Comparison of ENCODE assay signal across 8 mouse cellular contexts in genomic region chr9:74870960-74871688, GRCm38 (mm10). TPM values are rescaled to one million over a fixed set of nuclear protein-coding genes. Genes with fewer than 3 reads are reported as not detected.
DNase-seq lines count a peak whose midpoint lies in the region; ATAC-seq and TF ChIP-seq lines count a peak whose summit lies in the region.

No protein-coding gene starts in this region.

- peak; percentile 30 for DNase-seq in heart, postnatal 0 days (ENCODE audit: low spot score)
- DNase-seq in heart, postnatal 25 days (ENCODE audit: low spot score) = no peak
- DNase-seq in ES-CJ7 (ENCODE audit: low read depth, low spot score) = peak; percentile 73
- peak; percentile 90 for DNase-seq in brain, embryonic 14.5 days (ENCODE audit: low read depth)
- peak; percentile 67 to 74 for DNase-seq in layer of hippocampus, postnatal 36 days
- DNase-seq in midbrain, postnatal 0 days (ENCODE audit: low spot score) = peak; percentile 89
- DNase-seq in thymus, postnatal 4 days = peak; percentile 71

- H3K9me3 ChIP-seq in heart, postnatal 0 days (replicated peaks; ENCODE audit: control insufficient read depth, low read length) = no peaks in the 10 kb centered on the region
- no peaks in the 10 kb centered on the region for H3K9me3 ChIP-seq in midbrain, postnatal 0 days (ENCODE audit: low read length)

- H3K4me2 ChIP-seq in heart, postnatal 0 days (ENCODE audit: low read depth, low read length) = no peak overlapping the region
- no peak overlapping the region for H3K4me2 ChIP-seq in midbrain, postnatal 0 days (ENCODE audit: low read depth, low read length, poor library complexity, severe bottlenecking)

- WGBS in heart, postnatal 0 days = 17% methylated on average over 13 of the region's 13 CpGs
- 18% methylated on average over 13 of the region's 13 CpGs for WGBS in midbrain, postnatal 0 days

- no peak for TF ChIP-seq POLR2A in brain, embryonic 14.5 days (IDR thresholded peaks at IDR 0.05; ENCODE audit: borderline replicate concordance, extremely low read depth, insufficient read depth, insufficient read length, poor library complexity, severe bottlenecking)

- no peak overlapping the region for H3K9ac ChIP-seq in heart, postnatal 0 days (replicated peaks; ENCODE audit: low read depth, low read length)
- no peak overlapping the region for H3K9ac ChIP-seq in midbrain, postnatal 0 days (replicated peaks; ENCODE audit: low read length, poor library complexity, severe bottlenecking)

- H3K4me3 ChIP-seq in heart, postnatal 0 days (ENCODE audit: low read depth, low read length) = no peak overlapping the region
- no peak overlapping the region for H3K4me3 ChIP-seq in midbrain, postnatal 0 days (ENCODE audit: low read depth, low read length)

- H3K27me3 ChIP-seq in heart, postnatal 0 days (ENCODE audit: control insufficient read depth, insufficient read depth, low read length) = peaks cover 50% of the 10 kb centered on the region
- H3K27me3 ChIP-seq in midbrain, postnatal 0 days (ENCODE audit: insufficient read depth, low read length) = peaks cover 23% of the 10 kb centered on the region

- intact Hi-C loops in heart, postnatal 25 days (cut with DNase I) = loop anchor here (1.0 to 2.0 kb wide), 2 partner anchors 585 to 728 kb away; no protein-coding TSS in a partner anchor

- TF ChIP-seq EP300 in heart, postnatal 0 days (IDR thresholded peaks at IDR 0.05; ENCODE audit: low read depth) = no peak

- H3K4me1 ChIP-seq in heart, postnatal 0 days (ENCODE audit: control insufficient read depth, insufficient read depth) = no peaks in the 10 kb centered on the region
- peaks cover 4% of the 10 kb centered on the region; the same call in 1 of the 2 replicates for H3K4me1 ChIP-seq in midbrain, postnatal 0 days (ENCODE audit: insufficient read depth, low read length)

- no peaks in the 10 kb centered on the region for H3K36me3 ChIP-seq in heart, postnatal 0 days (replicated peaks; ENCODE audit: control insufficient read depth, insufficient read depth, low read length)
- no peaks in the 10 kb centered on the region for H3K36me3 ChIP-seq in midbrain, postnatal 0 days (ENCODE audit: insufficient read depth, low read length)

- no peak for ATAC-seq in heart, postnatal 0 days (ENCODE audit: insufficient read depth, low read depth)
- peak; percentile 86 for ATAC-seq in granulocyte monocyte progenitor cell, adult 5-6 weeks (replicated peaks; ENCODE audit: poor library complexity, severe bottlenecking)
- ATAC-seq in midbrain, postnatal 0 days (ENCODE audit: low FRiP score) = no peak

- peak; percentile 81 for TF ChIP-seq CTCF in heart, postnatal 0 days (IDR thresholded peaks at IDR 0.05; ENCODE audit: low read depth)
- peak; percentile 92 for TF ChIP-seq CTCF in brain, embryonic 14.5 days (IDR thresholded peaks at IDR 0.05; ENCODE audit: borderline replicate concordance, extremely low read depth, insufficient read depth, insufficient read length)
- peak; percentile 96 for TF ChIP-seq CTCF in midbrain, postnatal 0 days (IDR thresholded peaks at IDR 0.05)

- no peak overlapping the region for H3K27ac ChIP-seq in heart, postnatal 0 days (ENCODE audit: low read depth)
- H3K27ac ChIP-seq in midbrain, postnatal 0 days (ENCODE audit: low read depth, low read length) = no peak overlapping the region

RNA-seq across cellular contexts. Expression of gene Onecut1, which starts 9.4 kb away (rescaled TPM):
- total RNA-seq in heart, postnatal 0 days (2014; rRNA removed; ENCODE audit: low replicate concordance) = not detected in 2 replicates
- 0.03 TPM in 1 of 2 replicates, not detected in the other for polyA plus RNA-seq in heart, postnatal 0 days (2015; fragmentation: Nextera tagmentation; extraction: Ambion mirVana)
- not detected for total RNA-seq in heart, postnatal 25 days (2021)
- polyA plus RNA-seq in brain, embryonic 14.5 days (2012; rRNA removed) = 2.2 and 5.8 TPM in 2 replicates
- not detected in 2 replicates for total RNA-seq in granulocyte monocyte progenitor cell, adult 5-6 weeks (2014; fragmentation: Nextera tagmentation)
- not detected in 2 replicates for total RNA-seq in granulocyte monocyte progenitor cell, adult 5-6 weeks (2017)
- total RNA-seq in layer of hippocampus, postnatal 36 days (2021) = 1 to 10 TPM in 1 of 2 experiments, under 1 TPM in 1; 0.35 to 1.1 TPM
- total RNA-seq in midbrain, postnatal 0 days (2014; rRNA removed) = 7.5 and 8.4 TPM in 2 replicates
- 3.8 and 5.0 TPM in 2 replicates for polyA plus RNA-seq in midbrain, postnatal 0 days (2015; fragmentation: Nextera tagmentation; extraction: Ambion mirVana)
